Mouse (Mus musculus): ENCODE data around the gene Lsm4.

DNA sequence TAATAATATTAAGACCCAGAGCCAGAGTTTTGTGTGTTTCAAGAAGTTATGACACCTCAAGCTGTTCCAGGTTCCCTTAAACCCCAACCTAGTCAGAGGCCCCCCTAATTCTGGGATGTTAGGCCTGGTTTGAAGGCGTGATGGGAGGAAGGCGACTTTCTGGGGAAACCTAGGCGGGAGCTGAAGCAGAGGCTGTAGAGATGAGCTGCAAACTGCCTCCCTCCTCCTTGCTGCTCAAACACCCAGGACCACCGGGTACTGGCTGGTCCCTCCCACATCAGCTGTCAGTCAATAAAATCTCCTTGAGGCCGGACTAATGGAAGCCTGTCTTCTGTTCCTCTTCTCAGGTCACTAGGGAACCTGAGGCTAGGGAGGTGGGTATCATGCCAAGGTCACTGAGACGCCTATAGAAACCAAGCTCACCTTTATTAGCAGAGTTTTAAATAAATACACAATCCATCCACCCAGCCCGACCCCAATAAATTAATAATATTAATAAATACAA, 44.0 kb upstream of the Lsm4 start:
- TF ChIP-seq CTCF (conservative IDR thresholded peaks at IDR 0.05; ENCODE audit: low read length) (no peak), NANOG (IDR thresholded peaks at IDR 0.05; ENCODE audit: borderline replicate concordance, low read length) (no peak)

Data from E14TG2a.4 (cell line).